Mouse (Mus musculus): ENCODE measurements at regions not wholly inside any gene's neighbourhood (a gene's known extent, or its start where the extent isn't known, plus 50 kb on each side); places are given as distances from the start of the nearest gene placed in this dataset.

DNA sequence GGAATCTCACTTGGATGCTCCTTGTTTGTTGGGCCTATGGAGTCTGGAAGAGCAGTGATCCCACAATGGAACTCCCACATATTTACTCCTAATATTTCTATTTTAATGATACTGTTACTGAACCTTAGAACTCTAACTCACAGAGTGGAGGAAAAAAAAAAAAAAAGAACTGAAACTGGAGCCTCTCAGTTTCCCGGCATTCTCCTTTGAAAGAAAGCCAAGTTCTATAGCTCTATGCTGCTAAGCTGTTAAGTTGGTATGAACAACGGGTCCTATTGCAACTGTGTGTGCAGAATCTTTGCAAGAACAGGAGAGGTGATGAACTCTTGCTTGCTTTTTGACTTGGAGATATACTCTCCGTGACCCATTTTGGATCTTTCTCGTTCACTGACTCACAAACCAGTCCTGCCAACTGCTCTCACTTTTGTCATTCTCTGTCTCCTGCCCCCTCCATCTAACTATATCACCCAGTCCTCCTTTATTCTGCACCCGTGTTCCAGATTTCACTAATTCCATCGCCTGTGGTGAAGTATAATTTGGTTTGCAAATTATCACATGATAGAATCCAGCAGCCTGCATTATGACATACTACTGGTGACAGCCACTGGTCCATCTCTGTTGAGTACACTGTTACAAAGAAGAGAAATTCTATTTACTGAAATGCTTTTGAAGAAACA is 92.6 kb upstream of the Ctsc start:
- DNase-seq (ENCODE audit: low spot score in 2 of 2) = no peak

- no peak for DNase-seq (ENCODE audit: low spot score in 2 of 2)
Observed at GRCm38 (mm10) chr7:88187555-88187954, 90.3 kb upstream of the Ctsc start.

DNA sequence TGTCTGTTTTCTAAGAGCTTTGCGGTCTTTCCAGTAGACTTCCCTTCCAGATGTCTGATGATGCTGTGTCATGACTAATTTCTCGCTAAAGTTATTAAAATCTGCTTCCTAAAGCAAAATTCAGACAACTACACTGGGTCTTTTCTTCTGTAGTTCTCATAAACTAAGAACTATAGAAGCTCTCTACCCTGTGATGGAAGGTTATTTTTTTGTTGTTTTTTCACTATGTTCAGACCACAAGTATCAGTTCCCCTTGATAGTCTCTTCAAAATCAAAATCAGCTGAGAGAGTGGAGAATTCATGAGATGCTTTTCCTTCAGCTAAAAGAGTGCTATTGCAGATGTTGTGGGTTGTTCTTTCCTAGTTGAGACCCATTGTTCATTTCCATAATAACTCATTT is 85.1 kb upstream of the Ctsc start:
- DNase-seq (ENCODE audit: low spot score in 2 of 2) = no peak

- no peak for DNase-seq (ENCODE audit: low spot score in 2 of 2)
Observed at GRCm38 (mm10) chr7:88199043-88199442, 78.8 kb upstream of the Ctsc start.

DNA sequence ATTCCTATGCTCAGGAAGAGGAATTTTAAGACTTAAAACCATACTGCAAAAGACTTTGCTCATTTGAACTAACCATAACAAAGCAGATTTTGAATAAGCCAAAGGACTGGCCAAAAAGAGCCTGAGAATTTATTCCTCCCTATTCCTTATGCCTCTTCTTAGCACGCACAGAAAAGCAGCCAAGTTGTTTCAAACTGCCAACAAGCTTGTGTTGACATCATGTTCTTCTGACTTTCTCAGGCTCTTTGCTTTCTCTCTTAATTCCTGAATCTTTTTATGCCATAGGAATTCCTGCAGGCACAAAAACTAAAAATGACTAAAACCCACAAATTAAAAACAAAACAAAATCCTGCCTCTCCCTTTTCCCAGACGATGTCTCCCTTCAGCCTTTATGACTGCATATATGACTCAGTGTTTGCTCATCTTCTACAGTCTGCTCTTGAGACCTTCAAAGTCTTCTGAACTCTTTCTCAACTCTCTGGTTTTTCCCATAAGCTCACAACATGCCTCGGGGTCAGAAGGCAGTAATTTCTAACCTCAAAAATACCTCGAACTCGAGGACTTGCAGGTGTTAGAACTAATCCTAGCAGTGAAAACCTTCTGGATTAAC is 77.9 kb upstream of the Ctsc start:
- peak in 1 of 2 experiments; percentile 38 for DNase-seq (ENCODE audit: low spot score in 2 of 2)

GRCm38 (mm10) chr7:88201658-88202364 is 76.1 kb upstream of the Ctsc start:
- DNase-seq (ENCODE audit: low spot score in 2 of 2) = no peak

GRCm38 (mm10) chr7:88206223-88206827 is 71.6 kb upstream of the Ctsc start:
- DNase-seq (ENCODE audit: low spot score in 2 of 2) = no peak

DNA sequence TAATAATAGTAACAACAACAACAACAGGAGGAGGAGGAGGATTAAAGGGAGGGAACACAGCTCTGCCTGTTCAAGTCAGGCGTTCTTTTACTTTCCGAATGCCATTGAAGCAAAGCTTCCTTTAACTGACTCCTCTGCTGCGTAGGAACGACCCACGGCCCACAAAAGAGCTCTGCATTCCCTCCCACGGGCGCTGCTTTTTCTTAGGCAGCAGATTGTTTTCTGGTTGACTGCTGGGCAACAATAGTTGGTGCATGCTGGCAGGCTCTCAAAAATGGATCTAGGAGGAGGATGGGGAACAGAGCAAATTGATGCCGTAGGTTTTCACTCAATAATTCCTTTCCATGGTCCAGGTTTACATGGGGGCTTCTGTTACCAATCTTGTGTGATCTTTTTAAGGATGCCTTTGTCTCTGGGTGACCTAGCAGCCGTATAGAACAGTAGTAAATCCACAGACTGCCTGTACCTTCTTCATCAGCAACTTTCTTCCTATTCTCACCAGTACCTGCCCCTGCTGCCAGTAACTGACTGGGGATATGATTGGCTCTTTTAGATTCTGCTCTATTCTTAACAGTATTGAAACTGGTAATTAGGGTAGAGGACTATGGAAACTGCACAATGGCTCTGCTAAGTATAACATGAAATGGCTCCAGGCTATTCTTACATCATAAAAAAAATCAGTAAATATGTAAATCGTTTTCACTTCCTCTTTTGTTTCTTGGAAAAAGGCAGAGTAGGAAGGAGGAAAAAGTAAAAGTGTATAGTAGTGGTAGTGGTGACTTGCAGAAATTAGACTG is 70.8 kb upstream of the Ctsc start:
- DNase-seq (ENCODE audit: low spot score in 2 of 2) = peak; percentile 40 to 47

GRCm38 (mm10) chr7:88214713-88215198 is 63.1 kb upstream of the Ctsc start:
- no peak for DNase-seq (ENCODE audit: low spot score in 2 of 2)

- no peak for DNase-seq (ENCODE audit: low spot score in 2 of 2)
Observed at GRCm38 (mm10) chr7:88215425-88215824, 62.5 kb upstream of the Ctsc start.

DNA sequence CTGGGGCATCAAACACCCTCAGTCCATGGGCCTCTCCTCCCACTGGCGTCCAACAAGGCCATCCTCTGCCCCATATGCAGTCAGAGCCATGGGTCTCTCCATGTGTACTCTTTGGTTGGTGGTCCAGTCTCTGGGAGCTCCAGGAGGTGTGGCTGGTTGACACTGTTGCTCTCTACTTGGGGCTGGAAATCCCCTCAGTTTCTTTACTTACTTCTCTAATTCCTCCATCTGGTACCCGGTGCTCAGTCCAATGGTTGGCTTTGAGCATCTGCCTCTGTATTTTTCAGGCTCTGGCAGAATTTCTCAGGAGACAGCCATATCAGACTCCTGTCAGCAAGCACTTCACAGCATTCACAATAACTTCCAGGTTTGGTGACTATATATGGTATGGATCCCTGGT is 55.7 kb upstream of the Ctsc start:
- no peak for DNase-seq (ENCODE audit: low spot score in 2 of 2)

GRCm38 (mm10) chr7:88225800-88226199 is 52.1 kb upstream of the Ctsc start:
- no peak for DNase-seq (ENCODE audit: low spot score in 2 of 2)

All from right cerebral cortex, postnatal 10 days (tissue).